Mouse (Mus musculus) spleen, adult 2 months (tissue): ENCODE measurements around the gene Ift80.

ENCODE experiments used
- CTCF ChIP-seq: fragments of 200-500 bp; IDR thresholded peaks from 2 replicates; pipeline ENCODE4 v1.5.1; 2011; ENCODE audit warnings: mild to moderate bottlenecking, inconsistent platforms; ENCODE audit not compliant: insufficient read depth, insufficient read length, insufficient replicate concordance; ENCODE audit errors: extremely low read depth
- POLR2A ChIP-seq: fragments of 200-500 bp; IDR thresholded peaks from 2 replicates; pipeline ENCODE4 v1.6.1; 2011; ENCODE audit warnings: low read depth, low read length, inconsistent platforms

DNA sequence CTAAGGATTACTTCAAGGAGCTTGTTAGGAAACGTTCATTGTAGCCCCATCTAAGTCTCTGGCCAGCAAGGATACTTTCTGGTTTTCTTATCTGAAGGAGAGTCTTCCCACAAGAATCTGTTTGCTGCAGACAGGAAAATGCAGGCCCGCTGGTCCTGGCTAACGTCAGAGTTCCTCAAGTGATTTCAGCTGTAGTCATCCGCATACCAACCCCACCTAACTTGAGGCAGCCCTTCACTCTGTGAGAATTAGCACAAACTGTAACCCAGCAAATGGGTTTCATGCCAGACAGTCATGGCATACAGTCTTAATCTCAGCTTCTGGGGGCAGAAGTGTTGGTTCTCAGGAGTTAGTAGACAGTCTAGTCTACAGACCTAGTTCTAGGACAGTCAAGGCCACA lies 42.1 kb upstream of the Ift80 start:
- TF ChIP-seq POLR2A (no peak), CTCF (no peak)
